Mouse (Mus musculus) mammary gland, adult 2 months (tissue): ENCODE measurements around the gene Retn. TPM values are rescaled to one million over a fixed set of nuclear protein-coding genes. Genes with fewer than 3 reads are reported as not detected.

Source experiments
- polyA plus RNA-seq: library from polyadenylated mRNA; depleted of rRNA; stranded (reverse); fragments of >200 nt; gene quantifications from 2 replicates; pipeline ENCODE4 v1.2.3, GENCODE M21; 2012; ENCODE audit warnings: low replicate concordance; rRNA removed

Gene Retn
- 504 and 837 TPM in 2 replicates for polyA plus RNA-seq

GRCm38 (mm10) chr8:3655526-3655925 lies at the start of gene Retn:
Gene Retn (plus strand): TSS chr8:3655770.

DNA sequence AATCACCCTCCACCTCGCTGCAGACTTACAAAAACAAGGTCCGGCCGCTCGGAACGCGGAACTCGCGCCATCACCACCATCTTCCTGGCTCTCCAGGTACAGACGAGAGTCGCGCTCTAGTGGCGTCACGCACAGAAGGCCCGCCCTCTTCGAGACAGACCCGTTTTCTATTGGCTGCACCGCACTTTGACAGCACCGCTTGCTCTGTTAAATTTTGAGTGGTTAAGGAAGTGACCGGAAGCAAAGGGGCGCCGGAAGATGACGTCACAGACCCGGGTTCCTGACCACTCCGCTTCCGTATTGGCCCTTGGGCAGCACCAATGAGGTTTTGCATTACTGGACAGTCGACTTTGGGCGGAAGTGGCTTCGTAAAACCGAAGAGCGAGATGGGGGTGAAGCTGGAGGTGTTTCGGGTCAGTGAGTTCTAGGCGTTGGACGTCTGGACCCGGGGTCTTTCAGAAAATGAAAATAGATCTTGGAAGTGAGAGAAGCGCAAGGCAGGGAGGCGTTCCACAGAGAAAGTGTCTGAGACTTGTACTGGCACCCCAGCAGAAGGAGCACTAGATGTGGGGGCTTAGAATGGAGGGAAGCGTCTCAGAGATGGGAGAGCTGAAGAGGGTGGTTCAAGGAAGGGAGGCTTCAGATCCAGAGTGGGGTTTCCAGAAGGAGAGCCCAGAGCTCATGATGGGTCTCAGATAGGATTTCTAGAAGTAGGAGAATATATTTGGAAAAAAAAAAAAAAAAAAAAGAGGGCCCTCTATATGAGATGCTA lies 34.2 kb upstream of the Retn start, which contains the start of the genes Xab2 and Pet100:
TSS of gene Xab2 (minus strand) at position 118 of the 772 bp plus-strand sequence.
TSS of gene Pet100 (plus strand) at position 350 of the 772 bp plus-strand sequence.

GRCm38 (mm10) chr8:3625445-3625844 lies 30.1 kb upstream of the Retn start, which contains the start of gene Pcp2:
Gene Pcp2 (minus strand): TSS chr8:3625545.

DNA sequence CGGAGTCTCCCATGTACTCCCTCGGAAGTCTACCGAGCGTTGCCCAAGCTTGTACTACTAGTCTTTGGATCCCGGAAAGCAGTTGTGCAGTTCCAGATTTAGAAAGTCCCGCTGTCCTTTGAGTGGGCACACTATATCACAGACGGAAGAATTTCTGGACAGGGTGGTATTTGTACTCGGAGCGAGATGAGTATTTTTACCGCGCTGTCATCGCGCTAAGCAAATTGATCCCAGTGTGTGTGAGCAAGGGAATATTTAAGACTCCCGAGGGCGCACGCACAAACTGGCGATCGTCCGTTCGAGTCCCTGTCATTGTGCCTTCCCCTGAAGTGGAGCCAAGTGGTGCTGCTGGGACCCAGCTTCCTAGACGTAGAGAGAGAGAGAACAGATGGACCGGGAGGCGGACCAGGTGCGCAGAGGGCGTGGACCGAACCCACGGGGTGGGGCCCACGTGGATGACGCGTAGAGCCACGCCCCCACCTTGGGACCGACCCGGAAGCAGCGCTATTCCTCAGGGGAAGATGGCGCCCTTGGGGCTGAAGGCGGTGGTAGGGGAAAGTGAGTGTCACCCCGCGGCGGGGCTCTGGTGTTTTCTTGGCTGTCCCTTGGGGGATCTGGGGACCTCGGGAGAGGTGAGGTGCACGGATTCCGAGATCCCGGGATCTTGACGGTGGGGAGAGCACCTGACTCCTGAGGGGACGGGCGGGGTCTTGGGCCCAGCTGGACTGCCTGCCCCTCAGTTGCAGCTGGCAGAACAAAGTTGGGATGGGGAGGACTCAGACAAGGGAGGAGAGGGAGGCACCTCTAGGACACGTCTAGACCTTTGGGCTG lies 24.7 kb upstream of the Retn start, which contains the start of gene Stxbp2:
TSS of gene Stxbp2 (plus strand) at position 309 of the 831 bp plus-strand sequence.

DNA sequence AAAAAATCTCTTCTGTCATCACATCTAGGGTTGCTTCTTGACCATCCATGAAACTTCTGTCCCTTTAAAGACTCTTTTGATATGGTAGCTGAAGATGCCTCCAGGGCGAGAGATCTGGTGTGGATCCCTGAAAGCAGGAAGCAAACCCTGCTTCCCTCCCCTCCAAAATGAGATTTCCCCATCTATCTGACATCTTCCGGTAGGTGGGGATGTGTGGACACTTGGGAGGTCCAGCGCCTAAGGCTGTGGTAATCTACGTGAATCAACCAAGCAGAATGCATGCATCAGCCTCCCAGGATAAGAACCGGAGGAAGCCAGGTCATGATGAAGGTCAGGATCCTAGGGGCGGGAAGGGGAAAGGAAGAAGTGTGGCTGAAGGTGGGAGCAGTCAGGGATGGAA lies 9.9 kb downstream of the Retn start, which contains the start of gene Mcemp1:
TSS of gene Mcemp1 (plus strand) at position 248 of the 400 bp plus-strand sequence.

GRCm38 (mm10) chr8:3671980-3672491 lies 16.5 kb downstream of the Retn start, which contains the start of gene Fcor:
Gene Fcor (minus strand): TSS chr8:3672362.

DNA sequence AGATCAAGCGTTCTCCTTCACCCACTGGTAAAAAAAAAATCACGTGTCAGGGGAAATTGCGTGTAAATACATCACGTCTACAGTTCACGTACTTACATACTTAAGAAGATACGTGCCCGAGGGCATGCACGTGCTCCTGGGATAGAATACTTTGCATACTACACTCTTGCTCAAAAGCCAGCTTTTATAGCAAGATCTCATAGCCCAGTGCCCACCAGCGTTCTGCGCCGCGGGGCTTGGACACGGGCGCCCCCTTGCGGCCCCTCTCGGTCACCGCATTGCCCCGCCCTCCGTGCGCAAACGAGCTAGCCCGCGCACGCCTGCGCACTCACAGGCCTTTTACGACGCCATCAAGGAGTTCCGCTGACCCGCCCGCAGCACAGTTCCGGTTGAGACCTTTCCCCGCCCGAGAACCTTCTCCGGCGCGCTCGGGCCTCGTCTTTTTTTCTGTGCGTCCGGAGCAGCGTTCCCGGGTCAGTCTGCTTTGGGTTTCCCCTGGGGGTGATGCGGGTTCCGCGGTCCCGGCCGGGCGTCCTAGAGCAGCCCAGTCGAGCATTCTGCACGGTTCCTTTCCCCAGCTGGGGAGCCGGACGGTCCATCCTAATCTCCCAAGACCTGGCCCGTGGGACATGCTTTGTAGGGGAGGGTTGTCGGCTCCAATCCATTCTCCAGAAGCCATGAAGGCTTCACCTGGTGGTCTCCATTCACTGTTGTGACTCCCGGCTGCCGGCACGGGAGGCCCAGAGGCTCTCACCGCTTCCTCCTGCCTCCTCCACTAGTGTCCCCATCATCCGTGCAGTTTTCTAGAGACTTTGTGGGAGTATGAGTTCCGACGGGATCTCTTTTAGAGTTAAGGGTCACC lies 20.8 kb downstream of the Retn start, which contains the start of gene Trappc5:
TSS of gene Trappc5 (plus strand) at position 169 of the 862 bp plus-strand sequence.

GRCm38 (mm10) chr8:3694121-3694520 lies 38.6 kb downstream of the Retn start, which contains the start of gene Fcer2a:
Gene Fcer2a (minus strand): TSS chr8:3694175.

Other genes with a start within 250 kb of the Retn start
- gene Pex11g, start 188.1 kb upstream of the Retn start, polyA plus RNA-seq: 8.4 and 11.1 TPM in 2 replicates
- gene Tex45, start 184.9 kb upstream of the Retn start, polyA plus RNA-seq: 0.10 and 0.11 TPM in 2 replicates
- 76.9 and 90.5 TPM in 2 replicates for gene Zfp358, start 162.6 kb upstream of the Retn start, polyA plus RNA-seq
- gene Mcoln1, start 155.3 kb upstream of the Retn start, polyA plus RNA-seq: 274 and 624 TPM in 2 replicates
- 59.0 and 66.0 TPM in 2 replicates for gene Pnpla6, start 140.4 kb upstream of the Retn start, polyA plus RNA-seq
- gene C330021F23Rik, start 87.8 kb upstream of the Retn start, polyA plus RNA-seq: not detected in 2 replicates
- 11.5 and 13.9 TPM in 2 replicates for gene Camsap3, start 68.5 kb upstream of the Retn start, polyA plus RNA-seq
- gene Xab2, start 34.5 kb upstream of the Retn start, polyA plus RNA-seq: 57.5 and 58.7 TPM in 2 replicates
- 2.9 and 7.1 TPM in 2 replicates for gene Pet100, start 34.2 kb upstream of the Retn start, polyA plus RNA-seq
- gene Pcp2, start 30.2 kb upstream of the Retn start, polyA plus RNA-seq: not detected in 2 replicates
- 123 and 137 TPM in 2 replicates for gene Stxbp2, start 24.8 kb upstream of the Retn start, polyA plus RNA-seq
- gene Mcemp1, start 10.0 kb downstream of the Retn start, polyA plus RNA-seq: 1.4 and 2.4 TPM in 2 replicates
- gene Fcor, start 16.6 kb downstream of the Retn start, polyA plus RNA-seq: 92.6 and 226 TPM in 2 replicates
- gene Trappc5, start 20.5 kb downstream of the Retn start, polyA plus RNA-seq: 31.3 and 44.5 TPM in 2 replicates
- gene Fcer2a, start 38.4 kb downstream of the Retn start, polyA plus RNA-seq: 34.8 and 48.3 TPM in 2 replicates
- gene Clec4g, start 64.9 kb downstream of the Retn start, polyA plus RNA-seq: 1.1 and 1.9 TPM in 2 replicates
- gene Cd209a, start 93.2 kb downstream of the Retn start, polyA plus RNA-seq: 3.8 and 9.8 TPM in 2 replicates
- 0.25 and 1.7 TPM in 2 replicates for gene Cd209e, start 198.5 kb downstream of the Retn start, polyA plus RNA-seq
- 10.3 and 29.4 TPM in 2 replicates for gene Cd209d, start 222.8 kb downstream of the Retn start, polyA plus RNA-seq